ENCODE assay signal across 9 mouse cellular contexts in genomic region chr7:6770286-6770685, GRCm38 (mm10). TPM values are rescaled to one million over a fixed set of nuclear protein-coding genes. Genes with fewer than 3 reads are reported as not detected.
A peak's percentile ranks its signal among the peaks of the same experiment; 100 is the strongest.
DNase-seq lines count a peak whose midpoint lies in the region; ATAC-seq and TF ChIP-seq lines count a peak whose summit lies in the region.
"Had no signal": no experiment of that assay in that cellular context is flagged by ENCODE, and none has a peak within 500 bp of the region (broad histone marks: within the 10 kb centered on the region; RNA-seq: fewer than 3 reads in every experiment).

No protein-coding gene starts in this region.

- no peaks in the 10 kb centered on the region for H3K9me3 ChIP-seq in lung, postnatal 0 days (ENCODE audit: low read length)
- no peaks in the 10 kb centered on the region for H3K9me3 ChIP-seq in midbrain, embryonic 12.5 days
- H3K9me3 ChIP-seq: G1E had no signal

- H3K4me3 ChIP-seq in lung, postnatal 0 days (ENCODE audit: low read depth, low read length), result no peak overlapping the region
- no peak overlapping the region for H3K4me3 ChIP-seq in lung, adult 2 months (replicated peaks; ENCODE audit: extremely low read depth, low read depth, low read length)
- H3K4me3 ChIP-seq in midbrain, embryonic 12.5 days, result no peak overlapping the region

- no peaks in the 10 kb centered on the region for H3K27me3 ChIP-seq in lung, postnatal 0 days (replicated peaks; ENCODE audit: insufficient read depth, low read length)
- no peaks in the 10 kb centered on the region for H3K27me3 ChIP-seq in midbrain, embryonic 12.5 days

- H3K36me3 ChIP-seq in lung, postnatal 0 days (ENCODE audit: insufficient read depth, low read length), result no peaks in the 10 kb centered on the region
- H3K36me3 ChIP-seq in midbrain, embryonic 12.5 days, result no peaks in the 10 kb centered on the region
- H3K36me3 ChIP-seq: G1E had no signal

- no peak overlapping the region for H3K9ac ChIP-seq in lung, postnatal 0 days (replicated peaks; ENCODE audit: low read depth)
- H3K9ac ChIP-seq in midbrain, embryonic 12.5 days (replicated peaks), result no peak overlapping the region

- WGBS in lung, postnatal 0 days, result 4% methylated on average over 8 of the region's 8 CpGs
- 12% methylated on average over 8 of the region's 8 CpGs for WGBS in lung, adult 2 months
- WGBS in midbrain, embryonic 12.5 days, result 1% methylated on average over 8 of the region's 8 CpGs

- no peak overlapping the region for H3K4me2 ChIP-seq in lung, postnatal 0 days (replicated peaks; ENCODE audit: low read depth, low read length)
- H3K4me2 ChIP-seq in midbrain, embryonic 12.5 days (replicated peaks), result 0 out of 2 replicates have a peak overlapping the region, but pooled peaks have one; percentile 5

- H3K27ac ChIP-seq in lung, postnatal 0 days (ENCODE audit: low read length), result no peak overlapping the region; the same call in 1 of the 2 replicates
- H3K27ac ChIP-seq in midbrain, embryonic 12.5 days (replicated peaks), result peak overlapping the region; percentile 25; the same call in 1 of the 2 replicates

- TF ChIP-seq POLR2A in lung, adult 2 months (IDR thresholded peaks at IDR 0.05; ENCODE audit: borderline replicate concordance, extremely low read depth, low read depth, low read length), result no peak

- TF ChIP-seq CTCF in lung, postnatal 0 days (IDR thresholded peaks at IDR 0.05), result no peak
- TF ChIP-seq CTCF in lung, adult 2 months (IDR thresholded peaks at IDR 0.05; ENCODE audit: insufficient read depth, low read length), result no peak

- ATAC-seq in lung, postnatal 0 days, result peak; percentile 57
- peak; percentile 50 for ATAC-seq in midbrain, embryonic 12.5 days (ENCODE audit: low FRiP score, low read depth)

- DNase-seq in lung, postnatal 0 days (ENCODE audit: low spot score), result no peak
- DNase-seq in lung, adult 2 months, result no peak
- DNase-seq in gastrocnemius, postnatal 36 days, result peak; percentile 28 to 37
- peak; percentile 14 to 22 for DNase-seq in kidney, adult 8-10 months
- DNase-seq in thymus, postnatal 25 days, result no peak
- no peak for DNase-seq in layer of hippocampus, adult 18-20 months (ENCODE audit: low spot score in 2 of 2)
- no peak for DNase-seq in thymus, postnatal 0 days (ENCODE audit: low spot score)

- H3K4me1 ChIP-seq in lung, postnatal 0 days (ENCODE audit: insufficient read depth, low read depth, low read length), result no peaks in the 10 kb centered on the region
- H3K4me1 ChIP-seq in lung, adult 2 months (ENCODE audit: control insufficient read depth, insufficient read depth, low read length), result no peaks in the 10 kb centered on the region
- peaks cover 12% of the 10 kb centered on the region for H3K4me1 ChIP-seq in midbrain, embryonic 12.5 days

- TF ChIP-seq EP300 in lung, postnatal 0 days (IDR thresholded peaks at IDR 0.05), result no peak

- intact Hi-C loops in gastrocnemius, postnatal 36 days (cut with DNase I), result no loop called here

RNA-seq across cellular contexts. Expression of gene Usp29, which starts 39.9 kb away (rescaled TPM):
- 0.71 and 1.1 TPM in 2 replicates for polyA plus RNA-seq in lung, postnatal 0 days (2015; fragmentation: Nextera tagmentation; extraction: Ambion mirVana)
- polyA plus RNA-seq in lung, adult 2 months (2012; rRNA removed), result 0.04 TPM in 1 of 2 replicates, not detected in the other
- total RNA-seq in gastrocnemius, postnatal 36 days (2021), result under 1 TPM; 0.31 to 0.59 TPM
- polyA plus RNA-seq in midbrain, embryonic 12.5 days (2016; fragmentation: Nextera tagmentation; extraction: Ambion mirVana), result 17.5 and 18.9 TPM in 2 replicates
- 10 to 100 TPM; 27.4 to 31.6 TPM for total RNA-seq in layer of hippocampus, adult 18-20 months (2021)
- polyA plus RNA-seq in thymus, postnatal 0 days (2015; fragmentation: Nextera tagmentation; extraction: Ambion mirVana), result 0.06 and 0.23 TPM in 2 replicates

RNA-seq across cellular contexts. Expression of gene Peg3, which starts 40.1 kb away (rescaled TPM):
- 49.7 and 55.1 TPM in 2 replicates for polyA plus RNA-seq in lung, postnatal 0 days (2015; fragmentation: Nextera tagmentation; extraction: Ambion mirVana)
- 3.1 and 5.4 TPM in 2 replicates for polyA plus RNA-seq in lung, adult 2 months (2012; rRNA removed)
- 10 to 100 TPM in 1 of 2 experiments, 1 to 10 TPM in 1; 9.0 to 11.3 TPM for total RNA-seq in gastrocnemius, postnatal 36 days (2021)
- 104 and 105 TPM in 2 replicates for polyA plus RNA-seq in midbrain, embryonic 12.5 days (2016; fragmentation: Nextera tagmentation; extraction: Ambion mirVana)
- total RNA-seq in layer of hippocampus, adult 18-20 months (2021), result 100 to 1,000 TPM; 180 to 186 TPM
- polyA plus RNA-seq in thymus, postnatal 0 days (2015; fragmentation: Nextera tagmentation; extraction: Ambion mirVana), result 5.3 and 6.3 TPM in 2 replicates

Comparison
In these comparisons a context has a peak if more than half of its experiments do, and no peak if none do; other contexts are left out.
1. DNase-seq: peak in gastrocnemius, postnatal 36 days (2 of 2) and kidney, adult 8-10 months (2 of 2); none in lung, postnatal 0 days (single experiment), lung, adult 2 months (single experiment), thymus, postnatal 25 days (single experiment), layer of hippocampus, adult 18-20 months (0 of 2) and thymus, postnatal 0 days (single experiment).